Mouse (Mus musculus) forebrain, postnatal 0 days (tissue): ENCODE data around the gene Prss28. TPM values are rescaled to one million over a fixed set of nuclear protein-coding genes. Genes with fewer than 3 reads are reported as not detected.

Experiments
- ATAC-seq: fragments of 200-750 bp; cut with Nextera tagmentation; 2 replicates; pipeline ENCODE4 v1.8.0; 2017; ENCODE audit warnings: mild to moderate bottlenecking, moderate library complexity
- DNase-seq: peaks from one replicate; pipeline ENCODE4 v3.0.0-alpha.2; 2015
- H3K27ac ChIP-seq: fragments of 300-500 bp; sonication (generic); 2 replicates; pipeline ENCODE4 v1.5.1; 2014; ENCODE audit warnings: low read depth, mild to moderate bottlenecking, antibody characterized with exemption, low read length, moderate library complexity, mixed read lengths
- H3K27me3 ChIP-seq: fragments of 300-500 bp; sonication (generic); 2 replicates; pipeline ENCODE4 v1.6.1; 2014; ENCODE audit warnings: mild to moderate bottlenecking, low read length, mixed read lengths; ENCODE audit not compliant: insufficient read depth
- H3K36me3 ChIP-seq: fragments of 300-500 bp; sonication (generic); 2 replicates; pipeline ENCODE4 v1.6.1; 2014; ENCODE audit warnings: mild to moderate bottlenecking, moderate library complexity; ENCODE audit not compliant: insufficient read depth
- H3K4me1 ChIP-seq: fragments of 300-500 bp; sonication (generic); 2 replicates; pipeline ENCODE4 v1.6.1; 2014; ENCODE audit warnings: antibody characterized with exemption; ENCODE audit not compliant: insufficient read depth
- H3K4me2 ChIP-seq: fragments of 300-500 bp; sonication (generic); 2 replicates; pipeline ENCODE4 v1.6.1; 2014; ENCODE audit warnings: low read depth, mild to moderate bottlenecking, moderate library complexity
- H3K4me3 ChIP-seq: fragments of 300-500 bp; sonication (generic); 2 replicates; pipeline ENCODE4 v1.5.1; 2014; ENCODE audit warnings: low read depth, low read length, mixed read lengths
- H3K9ac ChIP-seq: fragments of 300-500 bp; sonication (generic); 2 replicates; pipeline ENCODE4 v1.6.1; 2014; ENCODE audit warnings: mild to moderate bottlenecking
- H3K9me3 ChIP-seq: fragments of 300-500 bp; sonication (generic); 2 replicates; pipeline ENCODE4 v1.6.1; 2016; ENCODE audit warnings: low read length
- CTCF ChIP-seq: sonication (generic); IDR thresholded peaks from 2 replicates; pipeline ENCODE4 v1.5.1; 2016; ENCODE audit warnings: antibody characterized with exemption, control low read depth, low read depth
- WGBS: fragments of 180-500 bp; shearing (Covaris S2); extraction: QIAGEN DNeasy Blood & Tissue Kit; methylation state at CpG from one replicate; pipeline ENCODE4 v1.1.7; 2014; 5-methylcytosine and 5-hydroxymethylcytosine counted together
- polyA plus RNA-seq: library from polyadenylated mRNA; unstranded; fragments of >200 nt; fragmentation: Nextera tagmentation; extraction: Ambion mirVana; gene quantifications from 2 replicates; pipeline ENCODE4 v1.2.1, GENCODE M21; 2015
- total RNA-seq: library from RNA; depleted of rRNA; stranded (reverse); fragments of >200 nt; gene quantifications from 2 replicates; pipeline ENCODE4 v1.2.3, GENCODE M21; 2014; rRNA removed

Gene Prss28
- total and polyA plus RNA-seq, 2 experiments from 2014 or later, result not detected

GRCm38 (mm10) chr17:25340003-25340402 is 31.6 kb downstream of the Prss28 start:
- Histone ChIP-seq H3K4me2 (no peak overlapping the region), H3K27me3 (no peaks in the 10 kb centered on the region), H3K4me3 (no peak overlapping the region), H3K9ac (no peak overlapping the region), H3K27ac (no peak overlapping the region), H3K4me1 (no peaks in the 10 kb centered on the region), H3K9me3 (no peaks in the 10 kb centered on the region), H3K36me3 (no peaks in the 10 kb centered on the region)
- TF ChIP-seq CTCF, result no peak
- ATAC-seq (no peak), DNase-seq (no peak)
- WGBS, result 81% methylated on average over 6 of the region's 6 CpGs

- DNase-seq (no peak), ATAC-seq (no peak)
- H3K27ac ChIP-seq, result no peak overlapping the region
- H3K4me1 ChIP-seq, result no peaks in the 10 kb centered on the region
- TF ChIP-seq CTCF, result no peak
- no peaks in the 10 kb centered on the region for H3K36me3 ChIP-seq
- 67% methylated on average over 3 of the region's 3 CpGs for WGBS
- H3K27me3 ChIP-seq, result no peaks in the 10 kb centered on the region
- H3K4me2 ChIP-seq, result no peak overlapping the region
- H3K9me3 ChIP-seq, result no peaks in the 10 kb centered on the region
- no peak overlapping the region for H3K4me3 ChIP-seq
- no peak overlapping the region for H3K9ac ChIP-seq
Observed at GRCm38 (mm10) chr17:25341490-25341889, 33.0 kb downstream of the Prss28 start.

GRCm38 (mm10) chr17:25345462-25345861 is 37.0 kb downstream of the Prss28 start, which contains the start of gene Tpsab1:
Gene Tpsab1 (minus strand): TSS chr17:25345562.
- Histone ChIP-seq H3K4me1 (no peaks in the 10 kb centered on the region), H3K9ac (no peak within 1 kb of the TSS), H3K27me3 (no peaks in the 10 kb centered on the region), H3K4me2 (no peak within 1 kb of the TSS), H3K9me3 (no peaks in the 10 kb centered on the region), H3K36me3 (no peaks in the 10 kb centered on the region), H3K27ac (no peak within 1 kb of the TSS), H3K4me3 (no peak within 1 kb of the TSS)
- WGBS, result 84% methylated on average over 4 of the region's 4 CpGs
- ATAC-seq (no peak), DNase-seq (no peak)
- TF ChIP-seq CTCF, result no peak

GRCm38 (mm10) chr17:25361291-25361690 is 52.8 kb downstream of the Prss28 start:
- ATAC-seq, result no peak
- H3K36me3 ChIP-seq, result no peaks in the 10 kb centered on the region
- H3K27ac ChIP-seq, result no peak overlapping the region
- H3K9ac ChIP-seq, result no peak overlapping the region
- WGBS, result 57% methylated on average over 2 of the region's 2 CpGs
- no peaks in the 10 kb centered on the region for H3K4me1 ChIP-seq
- DNase-seq, result no peak
- no peak for TF ChIP-seq CTCF
- no peak overlapping the region for H3K4me2 ChIP-seq
- no peaks in the 10 kb centered on the region for H3K27me3 ChIP-seq
- no peak overlapping the region for H3K4me3 ChIP-seq
- no peaks in the 10 kb centered on the region for H3K9me3 ChIP-seq

Other genes starting within 250 kb of the Prss28 start
- gene Tmem204, start 225.1 kb upstream of the Prss28 start, total RNA-seq, result 9.0 and 11.9 TPM in 2 replicates
- 10.3 and 10.6 TPM in 2 replicates for gene Tmem204, start 225.1 kb upstream of the Prss28 start, polyA plus RNA-seq
- gene Telo2, start 192.7 kb upstream of the Prss28 start, total RNA-seq, result 51.9 and 92.2 TPM in 2 replicates
- gene Telo2, start 192.7 kb upstream of the Prss28 start, polyA plus RNA-seq, result 32.4 and 35.6 TPM in 2 replicates
- 1.2 TPM in 1 of 2 replicates, not detected in the other for gene Ptx4, start 187.9 kb upstream of the Prss28 start, total RNA-seq
- 0.20 and 0.54 TPM in 2 replicates for gene Ptx4, start 187.9 kb upstream of the Prss28 start, polyA plus RNA-seq
- 29.2 and 33.1 TPM in 2 replicates for gene Clcn7, start 175.3 kb upstream of the Prss28 start, total RNA-seq
- 14.8 and 19.0 TPM in 2 replicates for gene Clcn7, start 175.3 kb upstream of the Prss28 start, polyA plus RNA-seq
- gene Ccdc154, start 146.2 kb upstream of the Prss28 start, total RNA-seq, result 0.05 TPM in 1 of 2 replicates, not detected in the other
- gene Ccdc154, start 146.2 kb upstream of the Prss28 start, polyA plus RNA-seq, result not detected in 2 replicates
- gene Gm38655, start 133.2 kb upstream of the Prss28 start, total RNA-seq, result not detected in 2 replicates
- gene Gm38655, start 133.2 kb upstream of the Prss28 start, polyA plus RNA-seq, result not detected in 2 replicates
- gene BC003965, start 124.1 kb upstream of the Prss28 start, total RNA-seq, result 23.7 and 24.2 TPM in 2 replicates
- 30.8 and 32.8 TPM in 2 replicates for gene BC003965, start 124.1 kb upstream of the Prss28 start, polyA plus RNA-seq
- gene Unkl, start 120.2 kb upstream of the Prss28 start, total RNA-seq, result 21.6 and 22.8 TPM in 2 replicates
- gene Unkl, start 120.2 kb upstream of the Prss28 start, polyA plus RNA-seq, result 7.6 and 11.6 TPM in 2 replicates
- gene Gnptg, start 68.5 kb upstream of the Prss28 start, total RNA-seq, result 91.3 and 109 TPM in 2 replicates
- gene Gnptg, start 68.5 kb upstream of the Prss28 start, polyA plus RNA-seq, result 119 and 121 TPM in 2 replicates
- gene Tsr3, start 68.5 kb upstream of the Prss28 start, total RNA-seq, result 56.6 and 62.0 TPM in 2 replicates
- 70.0 and 78.6 TPM in 2 replicates for gene Tsr3, start 68.5 kb upstream of the Prss28 start, polyA plus RNA-seq
- gene Baiap3, start 52.3 kb upstream of the Prss28 start, total RNA-seq, result 30.2 and 70.8 TPM in 2 replicates
- gene Baiap3, start 52.3 kb upstream of the Prss28 start, polyA plus RNA-seq, result 8.2 and 16.2 TPM in 2 replicates
- 508 and 550 TPM in 2 replicates for gene Ube2i, start 34.0 kb upstream of the Prss28 start, total RNA-seq
- 439 and 486 TPM in 2 replicates for gene Ube2i, start 34.0 kb upstream of the Prss28 start, polyA plus RNA-seq
- not detected in 2 replicates for gene Prss34, start 10.3 kb upstream of the Prss28 start, total RNA-seq
- gene Prss34, start 10.3 kb upstream of the Prss28 start, polyA plus RNA-seq, result not detected in 2 replicates
- gene Prss29, start 10.0 kb downstream of the Prss28 start, total RNA-seq, result not detected in 2 replicates
- not detected in 2 replicates for gene Prss29, start 10.0 kb downstream of the Prss28 start, polyA plus RNA-seq
- not detected in 2 replicates for gene Tpsab1, start 36.9 kb downstream of the Prss28 start, total RNA-seq
- gene Tpsab1, start 36.9 kb downstream of the Prss28 start, polyA plus RNA-seq, result 0.13 TPM in 1 of 2 replicates, not detected in the other
- 0.33 and 1.4 TPM in 2 replicates for gene Tpsb2, start 57.7 kb downstream of the Prss28 start, total RNA-seq
- 3.8 and 4.2 TPM in 2 replicates for gene Tpsb2, start 57.7 kb downstream of the Prss28 start, polyA plus RNA-seq
- not detected in 2 replicates for gene Tpsg1, start 60.6 kb downstream of the Prss28 start, total RNA-seq
- 0.92 and 1.2 TPM in 2 replicates for gene Tpsg1, start 60.6 kb downstream of the Prss28 start, polyA plus RNA-seq
- 101 and 149 TPM in 2 replicates for gene Cacna1h, start 125.1 kb downstream of the Prss28 start, total RNA-seq
- 6.2 and 8.1 TPM in 2 replicates for gene Cacna1h, start 125.1 kb downstream of the Prss28 start, polyA plus RNA-seq
- 3.3 and 4.8 TPM in 2 replicates for gene Tekt4, start 146.0 kb downstream of the Prss28 start, total RNA-seq
- gene Tekt4, start 146.0 kb downstream of the Prss28 start, polyA plus RNA-seq, result 2.5 and 2.9 TPM in 2 replicates
- gene Sstr5, start 188.6 kb downstream of the Prss28 start, total RNA-seq, result 1.0 and 2.0 TPM in 2 replicates
- gene Sstr5, start 188.6 kb downstream of the Prss28 start, polyA plus RNA-seq, result 0.64 and 0.94 TPM in 2 replicates